Mouse (Mus musculus) cerebral cortex, adult 2 months (tissue): ENCODE measurements around the gene Hdac8.

Experiments used
- WGBS: fragments of 180-500 bp; shearing (Covaris S2); methylation state at CpG from one replicate; pipeline ENCODE4 v1.1.7; 2018; 5-methylcytosine and 5-hydroxymethylcytosine counted together

Gene Hdac8

DNA sequence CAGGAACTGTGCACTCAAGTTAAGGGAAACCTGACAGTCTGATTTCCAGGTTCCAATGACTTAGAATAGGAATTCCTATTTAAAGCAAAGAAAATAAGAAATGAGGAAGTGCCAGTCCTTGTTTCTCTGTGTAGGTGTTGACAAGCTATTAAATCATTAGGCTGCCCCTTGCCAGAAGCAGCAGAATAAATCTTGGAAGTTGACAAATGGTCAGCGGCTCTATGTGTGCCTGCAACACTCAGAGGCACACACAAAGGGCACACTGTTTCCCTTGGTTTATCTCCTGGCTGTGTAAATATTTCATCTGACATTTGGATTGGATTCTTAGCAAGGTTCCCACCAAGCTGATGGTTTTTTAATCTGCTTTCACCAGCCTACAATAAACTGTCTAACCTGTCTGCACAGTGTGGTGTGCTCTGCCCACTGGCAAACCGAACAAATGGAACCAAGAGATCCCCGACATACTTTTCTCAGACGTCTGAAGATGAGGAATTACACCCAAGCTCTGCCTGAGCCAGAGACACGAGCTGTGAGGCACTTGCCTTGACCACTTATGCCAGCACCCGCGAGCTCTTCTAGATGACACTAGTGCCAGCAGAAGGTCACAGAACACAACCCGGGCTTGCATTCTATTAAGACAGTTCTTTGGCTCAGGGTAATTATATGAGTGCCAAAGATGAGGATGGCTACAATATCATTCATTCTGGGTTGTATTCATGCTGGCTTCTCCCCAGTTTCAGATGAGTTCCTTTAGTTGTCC lies 165.6 kb downstream of the Hdac8 start:
- 62% methylated on average over 8 of the region's 8 CpGs for WGBS

DNA sequence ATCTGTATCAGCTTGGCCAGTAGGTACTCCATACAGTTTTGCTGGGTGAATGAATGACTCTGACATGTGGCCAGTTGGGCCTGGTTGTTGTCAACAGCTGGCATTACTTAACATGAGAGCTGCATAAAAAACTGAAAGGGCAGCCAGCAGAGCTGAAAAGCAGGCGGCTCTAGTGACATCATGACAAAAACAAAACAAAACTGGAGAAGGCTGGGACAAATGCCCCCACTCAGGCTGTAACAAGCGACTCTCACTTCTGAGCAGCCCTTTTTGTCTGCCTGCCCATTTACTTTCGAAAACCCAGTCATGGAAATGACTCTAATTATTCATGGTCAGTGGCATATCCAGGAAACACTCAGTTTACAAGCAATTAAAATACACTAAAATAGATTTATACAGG lies 185.5 kb downstream of the Hdac8 start:
- 48% methylated on average over 3 of the region's 3 CpGs for WGBS

DNA sequence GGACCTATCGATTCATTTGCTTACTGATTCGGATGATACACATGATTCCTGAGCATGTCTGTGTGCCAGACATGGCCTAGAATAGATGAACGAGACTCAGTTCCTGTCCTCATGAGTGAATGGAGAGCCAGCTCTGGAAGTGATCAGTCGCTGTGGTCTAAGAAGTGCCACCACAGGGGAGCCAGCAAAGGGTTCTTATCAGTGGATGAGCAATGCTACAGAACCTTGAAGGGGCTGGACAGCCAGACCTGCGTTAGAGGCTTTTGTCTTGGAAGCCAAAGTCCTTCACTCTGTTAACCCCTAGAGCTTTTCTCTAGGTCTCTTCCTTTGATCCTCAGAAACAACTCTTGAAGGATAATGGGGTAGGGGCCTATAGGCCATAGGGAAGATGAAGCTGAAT lies 186.4 kb downstream of the Hdac8 start:
- WGBS, result 95% methylated on average over 5 of the region's 5 CpGs

DNA sequence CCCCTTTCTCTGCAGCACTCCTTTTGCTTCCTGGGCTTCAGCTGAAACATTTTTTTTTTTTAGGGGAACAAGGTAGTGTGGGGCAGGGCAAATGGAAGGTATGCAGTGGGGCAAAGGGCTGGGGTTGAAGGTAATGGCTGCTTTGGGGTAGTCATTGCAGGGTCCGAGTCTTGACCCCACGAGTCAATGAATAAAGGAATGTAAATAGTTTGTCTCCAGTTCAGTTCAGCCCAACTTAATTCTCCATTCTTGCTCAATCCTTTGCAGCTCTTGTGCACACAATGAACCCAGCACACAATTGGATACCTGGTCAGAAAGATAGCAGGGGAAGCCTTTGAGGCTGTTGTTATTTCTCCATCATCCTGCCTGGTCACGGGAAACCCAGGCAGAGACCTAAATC lies 194.0 kb downstream of the Hdac8 start:
- 87% methylated on average over 3 of the region's 3 CpGs for WGBS

DNA sequence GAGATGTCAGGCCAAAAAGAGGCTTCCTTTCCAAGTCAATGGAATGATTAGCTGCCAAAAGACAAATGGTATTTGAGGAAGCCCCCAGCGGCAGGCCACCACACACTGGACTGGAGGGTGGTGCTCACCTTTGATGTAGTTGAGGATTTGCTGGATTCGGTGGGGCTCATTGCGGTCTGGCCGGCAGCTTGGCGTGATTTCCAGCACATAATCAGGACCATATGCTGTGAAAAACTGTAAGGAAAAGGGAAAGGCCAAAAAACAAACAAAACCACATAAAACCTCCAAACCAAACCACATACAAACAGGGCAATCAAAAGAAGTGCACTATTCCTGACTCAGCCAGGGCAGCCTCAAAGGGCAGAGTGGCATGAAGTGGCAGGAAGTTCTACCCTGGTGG lies 197.6 kb downstream of the Hdac8 start:
- WGBS, result 86% methylated on average over 5 of the region's 5 CpGs

DNA sequence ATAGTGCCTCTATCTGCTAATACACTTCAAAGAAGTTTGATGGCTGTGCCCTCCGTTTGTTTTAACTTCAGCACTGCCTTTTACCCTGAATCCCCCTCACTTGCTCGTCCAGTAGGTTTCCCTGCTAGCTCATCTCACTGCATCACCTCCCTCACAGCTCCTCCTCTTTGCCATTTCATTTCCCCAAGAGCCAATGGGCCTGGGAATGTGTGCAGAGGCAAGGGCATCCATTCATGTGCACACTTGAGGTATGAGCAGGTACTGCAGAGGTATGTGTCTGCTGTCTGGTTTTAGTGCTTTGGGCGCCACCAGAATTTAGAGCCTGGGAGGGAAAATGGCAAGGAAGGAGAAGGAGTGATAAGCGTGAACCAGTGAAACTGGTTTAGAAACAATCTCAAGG lies 199.4 kb downstream of the Hdac8 start:
- WGBS, result 89% methylated on average over 4 of the region's 4 CpGs

DNA sequence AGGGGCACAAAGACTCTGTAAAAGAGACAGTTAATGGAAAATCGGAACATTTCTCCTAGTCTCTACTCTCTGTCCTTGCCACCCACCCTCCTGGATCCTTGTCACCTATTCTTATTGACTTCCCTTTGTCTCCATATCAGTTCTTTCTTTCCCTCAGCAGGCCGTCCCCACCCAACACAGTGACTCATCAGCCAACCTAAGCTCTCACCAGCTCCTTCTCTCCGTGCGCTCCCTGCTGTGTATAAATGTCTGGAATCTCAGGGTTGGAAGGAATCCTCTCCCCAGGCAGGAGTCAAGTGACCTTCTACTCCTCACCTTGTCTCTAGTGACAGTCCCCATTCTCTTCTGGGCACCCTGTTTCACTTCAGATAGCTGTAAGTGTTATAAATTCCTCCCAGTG lies 200.2 kb downstream of the Hdac8 start:
- 73% methylated on average over 4 of the region's 4 CpGs for WGBS

DNA sequence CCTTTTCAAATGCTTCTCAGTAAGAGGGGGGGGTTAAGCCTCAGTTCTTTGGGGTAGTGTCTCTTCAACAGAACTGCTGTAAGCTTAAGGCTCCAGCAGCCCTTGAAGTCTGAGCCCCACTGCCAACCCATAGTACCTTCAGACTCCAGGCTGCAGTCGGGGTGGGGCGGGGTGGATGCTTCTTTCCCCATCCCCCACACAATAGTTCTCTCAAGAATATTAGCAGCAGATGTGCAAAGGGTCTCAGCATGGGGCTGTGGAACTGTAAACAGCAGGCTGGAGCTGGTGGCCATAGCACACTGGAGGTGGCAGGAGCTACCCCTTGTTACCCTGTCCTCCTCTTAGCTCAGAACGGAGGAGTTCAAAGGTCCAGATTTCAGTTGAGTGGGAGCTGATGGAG lies 202.7 kb downstream of the Hdac8 start:
- 74% methylated on average over 3 of the region's 3 CpGs for WGBS

DNA sequence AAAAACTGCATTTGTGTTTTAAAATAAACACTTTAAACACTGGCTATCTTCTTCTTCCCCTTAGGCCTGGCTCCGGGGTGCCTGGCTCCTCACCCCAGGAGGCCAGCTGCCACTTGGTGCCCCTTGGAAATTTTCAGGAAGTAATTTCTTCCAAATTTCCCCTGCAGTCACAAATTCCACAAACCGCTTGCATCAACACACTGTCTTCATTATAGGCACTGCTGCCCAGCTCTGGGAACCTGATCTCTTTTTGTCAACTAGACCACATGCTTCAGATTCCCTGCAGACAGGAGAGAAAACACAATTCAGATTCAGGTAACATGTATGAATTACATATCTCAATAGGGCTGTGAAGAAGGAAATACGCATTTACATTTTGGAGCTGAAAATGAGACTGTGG lies 220.3 kb downstream of the Hdac8 start:
- 91% methylated on average over 3 of the region's 3 CpGs for WGBS

DNA sequence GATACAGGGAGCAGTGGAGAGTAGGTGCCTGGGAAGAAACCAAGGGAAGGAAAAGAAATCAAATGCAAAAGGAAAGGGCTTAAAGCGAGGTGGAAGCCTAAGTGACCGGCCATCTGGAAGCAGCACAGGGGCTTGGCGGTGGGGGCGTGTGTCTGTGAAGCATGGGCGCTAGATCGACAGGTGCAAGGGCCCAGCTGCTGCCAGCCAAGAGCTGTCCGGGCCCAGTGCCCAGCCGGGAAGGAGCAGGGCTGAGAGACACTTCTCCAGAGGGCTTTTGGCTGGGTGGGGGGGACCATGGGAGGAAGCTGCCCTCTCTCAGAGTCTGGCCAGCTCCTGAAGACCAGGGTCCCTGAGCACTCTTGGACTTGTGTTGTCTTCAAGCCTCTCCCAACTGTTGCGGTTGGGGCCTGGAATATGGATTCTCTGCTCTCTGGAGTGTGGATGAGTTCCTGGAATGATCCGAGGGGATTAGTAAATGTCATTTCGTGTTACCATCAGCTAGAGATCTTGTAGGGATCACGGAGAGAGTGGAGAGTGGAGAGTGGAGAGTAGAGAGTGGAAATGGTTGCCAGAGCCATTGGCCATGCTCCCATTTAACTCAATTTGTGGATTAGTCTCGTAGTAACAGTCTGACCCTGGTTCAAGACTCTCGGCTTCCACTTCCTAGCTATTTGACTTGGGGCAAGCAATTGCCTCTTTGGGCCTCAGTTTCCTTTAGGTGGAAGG lies 242.4 kb downstream of the Hdac8 start:
- 68% methylated on average over 14 of the region's 14 CpGs for WGBS

DNA sequence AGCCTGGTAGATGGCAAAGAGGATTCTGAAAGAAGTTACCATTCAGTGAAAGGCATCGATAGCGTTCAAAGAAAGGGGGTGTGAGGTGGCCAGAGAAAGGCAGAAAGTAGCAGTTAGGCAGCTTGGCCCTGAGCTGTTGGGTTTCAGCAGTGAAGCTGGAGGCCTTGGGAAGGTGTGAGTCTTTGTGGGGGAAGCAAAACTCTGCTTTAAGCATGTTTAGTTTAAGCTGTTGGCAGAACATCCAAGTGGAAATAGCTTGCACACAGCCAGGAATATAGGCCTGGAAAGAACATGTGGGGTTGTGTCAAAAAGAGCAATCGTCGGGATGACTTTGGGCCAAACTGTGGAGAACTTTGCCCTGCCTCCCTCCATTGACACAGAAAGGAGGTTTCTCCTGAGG lies 245.4 kb downstream of the Hdac8 start:
- WGBS, result 79% methylated on average over 4 of the region's 4 CpGs

DNA sequence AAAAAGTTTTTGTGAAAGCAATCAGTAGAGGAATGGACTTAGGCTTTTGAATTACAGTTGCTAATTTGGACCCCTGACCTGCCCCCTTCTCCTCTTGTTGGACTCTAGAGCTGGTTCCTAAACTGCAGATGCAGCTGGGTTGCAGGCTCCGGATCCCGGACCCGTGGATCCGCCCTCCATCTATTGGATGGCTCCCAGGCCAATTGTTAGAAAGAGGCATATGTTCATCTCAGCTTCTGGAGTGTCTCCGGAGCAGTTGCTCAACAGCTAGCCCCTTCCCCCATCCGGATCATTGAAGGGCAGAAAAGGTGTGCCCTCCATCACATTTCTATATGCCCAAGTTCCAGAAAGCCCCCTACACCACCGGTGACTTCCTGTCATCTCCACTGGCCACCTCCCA lies 251.3 kb downstream of the Hdac8 start:
- WGBS, result 2% methylated on average over 7 of the region's 7 CpGs

DNA sequence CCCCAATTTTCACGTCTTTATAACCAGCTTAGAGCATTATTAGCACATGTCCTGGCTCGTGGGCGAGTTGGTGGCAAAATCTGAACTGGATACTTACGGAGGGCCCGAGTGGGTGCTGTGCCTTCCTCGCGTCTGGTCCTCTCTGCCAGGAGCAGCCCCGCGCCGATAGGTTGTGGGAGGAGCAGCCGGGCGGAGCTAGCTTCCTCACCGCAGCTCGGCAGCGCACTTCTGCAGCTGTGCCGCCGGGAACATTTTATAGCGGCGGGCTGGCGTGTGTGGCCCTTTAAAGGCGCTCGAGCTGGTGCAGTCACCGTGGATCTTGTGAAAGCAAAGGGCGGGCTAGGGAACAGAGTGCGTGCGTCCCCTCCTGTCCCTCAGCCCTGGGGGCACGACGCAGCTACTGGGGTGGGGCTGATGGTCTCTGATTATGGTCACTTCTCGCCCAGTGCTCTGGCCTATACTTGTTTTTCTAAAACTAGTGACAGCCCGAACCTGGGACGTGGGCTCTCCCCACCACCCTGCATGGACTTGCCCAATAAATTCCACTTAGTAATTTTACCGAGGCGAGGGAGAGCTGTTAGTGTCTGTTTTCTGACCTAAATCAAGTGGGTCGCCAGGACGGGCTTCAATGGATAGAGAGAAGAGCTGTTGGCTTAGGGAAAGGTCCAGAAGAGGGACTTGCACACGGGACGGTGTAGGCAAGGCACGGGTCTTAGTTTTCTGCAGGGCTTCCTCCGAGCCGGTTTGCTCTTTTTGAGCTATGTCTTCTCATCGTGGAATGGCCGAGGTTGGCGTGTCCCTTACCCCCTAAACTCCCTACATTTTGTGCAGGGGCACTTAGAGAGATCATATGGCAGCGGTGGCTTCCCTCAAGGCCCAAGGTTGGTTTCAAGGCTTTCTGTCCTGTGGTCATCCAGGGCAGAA lies 253.0 kb downstream of the Hdac8 start, which contains the start of gene Cited1:
Gene Cited1, minus strand, starts transcription at position 245 of the 924 bp plus-strand sequence.
- WGBS, result 3% methylated on average over 42 of the region's 44 CpGs

DNA sequence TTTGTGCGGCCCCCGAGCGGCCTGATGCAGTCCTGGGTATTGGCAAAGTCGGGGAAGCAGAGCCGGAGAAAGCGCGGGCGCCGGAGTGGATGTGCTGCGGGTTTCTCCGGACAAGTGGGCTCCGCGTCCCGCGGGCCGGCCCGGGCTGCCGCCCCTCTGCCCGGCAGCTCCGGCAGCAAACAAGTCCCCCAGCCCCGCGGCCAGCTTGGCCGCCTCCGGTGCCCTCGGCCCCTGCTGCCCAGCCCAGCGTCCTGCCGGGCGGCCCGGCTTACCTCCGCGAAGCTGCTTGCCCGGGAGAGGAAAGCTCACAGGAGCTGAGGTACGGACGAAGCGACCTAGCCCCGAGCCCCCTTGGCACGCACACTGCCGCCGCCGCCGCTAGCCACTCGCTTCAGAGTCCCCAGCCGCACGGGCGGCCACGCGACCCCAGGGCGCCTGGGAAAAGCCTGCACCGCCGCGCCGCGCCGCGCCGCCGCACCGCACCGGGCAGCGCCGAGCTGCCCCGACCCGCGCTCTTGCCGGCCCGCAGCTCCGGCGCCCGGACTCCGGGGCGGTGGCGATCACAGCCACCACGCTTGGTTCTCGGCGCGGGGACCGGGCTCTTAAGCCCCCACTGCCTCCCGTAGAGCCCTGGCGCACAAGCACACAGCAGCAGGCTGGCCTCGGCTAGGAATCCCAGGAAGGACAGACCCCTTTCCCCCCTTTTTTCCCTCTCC lies 253.8 kb downstream of the Hdac8 start:
- WGBS, result 8% methylated on average over 65 of the region's 80 CpGs

DNA sequence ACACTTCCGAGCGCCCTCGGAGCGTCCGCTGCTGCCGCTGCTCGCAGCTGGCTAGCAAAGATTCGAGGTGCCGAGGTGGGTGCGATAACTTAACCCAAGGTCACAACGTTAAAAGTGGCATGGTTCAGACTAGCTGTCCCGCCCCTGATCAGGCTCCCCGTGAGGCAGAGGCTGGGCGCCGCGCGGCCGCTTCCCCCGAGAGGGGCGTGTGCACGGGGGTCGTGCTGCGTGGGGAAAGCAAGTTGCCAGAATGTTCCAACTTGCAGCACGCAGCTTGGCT lies 254.3 kb downstream of the Hdac8 start:
- WGBS, result 9% methylated on average over 24 of the region's 24 CpGs

DNA sequence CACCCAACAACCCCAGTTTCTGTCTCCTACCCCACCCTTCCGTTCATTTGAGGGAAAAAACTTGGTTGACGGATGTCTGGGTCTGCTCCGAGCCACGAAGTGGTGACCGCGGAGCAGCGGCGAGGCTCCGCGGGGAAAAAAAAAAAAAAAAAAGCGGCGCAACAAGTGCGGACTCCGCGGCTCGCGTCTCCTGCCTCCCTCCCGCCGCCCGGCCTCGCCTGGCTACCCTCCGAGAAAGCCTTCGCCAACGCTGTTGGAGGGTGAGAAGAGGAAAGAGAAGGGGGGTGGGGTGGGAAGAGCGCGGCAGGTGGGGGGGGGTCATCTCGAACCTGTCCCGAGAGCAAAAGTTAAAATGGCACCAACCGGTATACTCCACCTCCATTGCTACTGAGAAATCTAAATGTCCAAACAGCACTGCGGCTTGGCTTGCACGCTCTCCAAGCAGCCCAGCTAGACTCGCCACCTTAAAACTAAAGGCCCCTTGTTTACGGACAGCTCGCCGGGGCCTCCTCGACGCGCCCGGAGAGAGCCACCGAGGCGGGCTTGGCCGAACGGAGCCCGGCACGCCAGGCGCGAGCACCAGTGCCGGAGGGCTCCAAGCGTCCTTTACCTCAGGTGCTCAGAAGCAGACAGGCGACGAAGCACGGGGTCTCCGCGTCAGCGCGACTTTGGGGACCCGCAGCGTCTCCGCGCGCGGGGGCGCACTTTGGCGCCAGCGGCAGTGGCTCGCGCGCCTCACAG lies 254.8 kb downstream of the Hdac8 start:
- 4% methylated on average over 54 of the region's 68 CpGs for WGBS

DNA sequence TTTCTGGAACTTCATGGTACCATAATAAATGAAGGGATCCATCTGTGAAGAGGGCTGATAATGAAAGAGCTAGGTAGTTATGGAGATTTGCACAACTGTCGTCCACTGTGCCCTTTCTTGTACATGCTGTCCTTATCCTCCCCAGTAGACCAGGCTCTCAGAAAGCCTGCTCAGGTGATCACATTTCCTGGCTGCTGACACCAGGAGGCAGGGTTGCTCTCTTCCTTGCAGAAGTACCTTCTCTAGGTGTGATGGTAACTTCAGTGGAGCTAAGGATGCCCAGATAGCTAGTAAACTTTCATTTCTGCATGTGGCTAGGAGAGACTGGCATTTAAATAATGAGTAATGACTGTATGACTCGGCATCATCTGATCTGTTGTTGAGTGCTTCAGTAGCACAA lies 260.8 kb downstream of the Hdac8 start:
- 64% methylated on average over 2 of the region's 2 CpGs for WGBS
